Mouse (Mus musculus): ENCODE measurements at regions not wholly inside any gene's neighbourhood (a gene's known extent, or its start where the extent isn't known, plus 50 kb on each side); places are given as distances from the start of the nearest gene placed in this dataset.

GRCm38 (mm10) chr11:43370025-43370424 lies 56.0 kb downstream of the Pttg1 start:
- DNase-seq = no peak

GRCm38 (mm10) chr11:43368346-43368745 lies 57.7 kb downstream of the Pttg1 start:
- no peak for DNase-seq

DNA sequence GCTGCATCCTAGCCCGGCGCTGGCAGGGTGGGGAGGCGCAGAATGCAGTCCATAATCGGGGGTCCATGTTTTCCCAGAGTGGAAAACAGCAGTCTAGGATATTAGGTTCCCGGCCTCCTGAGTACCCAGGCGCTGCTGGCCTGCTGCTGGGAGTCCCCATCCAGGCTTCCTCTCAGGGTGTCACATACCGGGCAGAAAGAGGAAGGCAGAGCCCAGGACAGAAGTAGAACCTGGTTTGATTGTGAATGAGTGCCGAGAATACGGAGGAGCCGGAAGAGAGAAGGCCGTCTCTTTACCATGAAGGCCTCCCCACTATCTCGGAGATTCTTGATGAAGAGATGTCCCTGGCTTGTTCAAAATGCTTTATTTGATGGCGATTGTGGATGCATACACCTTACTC lies 64.2 kb downstream of the Pttg1 start:
- no peak for DNase-seq

DNA sequence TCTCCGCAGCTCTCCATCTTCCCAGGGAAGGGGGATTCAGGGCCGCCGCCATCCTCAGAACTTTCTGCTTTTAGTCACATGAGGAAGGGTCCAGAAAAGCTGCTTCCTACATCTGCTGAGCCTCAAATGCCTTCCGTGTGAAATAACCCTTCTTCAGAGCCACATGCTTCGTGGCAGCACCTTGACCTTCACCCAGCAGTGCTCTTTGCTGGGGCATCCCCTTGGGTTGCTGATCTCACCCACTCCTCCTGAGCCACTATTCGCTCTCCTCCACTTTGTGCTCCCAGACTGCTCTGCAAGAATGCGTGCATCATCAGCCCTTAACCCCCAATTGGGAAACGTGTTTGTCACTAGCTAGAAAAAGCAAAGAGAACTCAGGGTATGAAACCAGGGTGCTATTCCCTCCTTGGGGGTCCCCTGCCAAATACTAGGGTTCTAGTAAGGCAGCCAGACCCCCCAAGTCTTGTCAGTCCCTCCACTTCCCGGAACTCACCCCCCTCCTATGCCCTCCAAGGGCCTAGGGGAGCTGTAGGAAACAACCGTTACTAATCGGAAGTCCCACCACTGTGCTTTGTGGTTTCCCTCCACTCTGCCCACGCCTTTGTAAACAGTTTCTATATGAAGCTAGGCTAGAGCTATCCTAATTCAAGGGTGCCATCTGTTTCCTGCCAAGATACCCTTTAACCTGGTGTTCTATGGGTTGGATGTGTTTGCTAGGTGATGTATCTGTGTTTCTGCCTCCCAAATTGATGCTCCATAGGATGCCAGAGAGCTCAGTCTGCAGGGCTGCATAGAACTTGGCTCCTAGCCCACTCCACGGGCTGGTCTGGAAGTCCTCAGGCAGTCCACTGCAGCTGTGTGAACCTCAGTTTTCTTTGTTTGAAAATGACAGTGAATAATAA lies 67.4 kb downstream of the Pttg1 start:
- DNase-seq = peak; percentile 7

DNA sequence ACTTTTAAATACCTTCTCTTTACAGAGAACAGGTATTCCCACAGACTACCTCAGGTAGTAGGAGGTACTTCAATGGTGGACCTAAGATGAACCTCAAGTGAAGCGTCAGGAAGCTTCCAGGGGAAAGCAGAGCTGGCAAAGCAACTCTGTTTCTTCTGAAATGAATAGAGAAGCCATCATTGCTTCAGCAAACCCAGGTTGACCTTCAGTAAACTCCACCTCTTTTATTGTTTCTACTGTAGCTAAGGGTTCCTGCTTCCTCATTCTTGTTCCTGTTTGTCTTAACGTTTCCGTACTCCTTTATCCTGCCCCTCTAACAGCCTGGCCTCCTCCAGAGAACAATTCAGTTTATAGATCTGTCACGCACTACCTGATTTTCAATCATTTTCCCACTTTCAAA lies 72.4 kb downstream of the Pttg1 start:
- DNase-seq = no peak

GRCm38 (mm10) chr11:43353030-43353429 lies 73.0 kb downstream of the Pttg1 start:
- DNase-seq = peak; percentile 13

DNA sequence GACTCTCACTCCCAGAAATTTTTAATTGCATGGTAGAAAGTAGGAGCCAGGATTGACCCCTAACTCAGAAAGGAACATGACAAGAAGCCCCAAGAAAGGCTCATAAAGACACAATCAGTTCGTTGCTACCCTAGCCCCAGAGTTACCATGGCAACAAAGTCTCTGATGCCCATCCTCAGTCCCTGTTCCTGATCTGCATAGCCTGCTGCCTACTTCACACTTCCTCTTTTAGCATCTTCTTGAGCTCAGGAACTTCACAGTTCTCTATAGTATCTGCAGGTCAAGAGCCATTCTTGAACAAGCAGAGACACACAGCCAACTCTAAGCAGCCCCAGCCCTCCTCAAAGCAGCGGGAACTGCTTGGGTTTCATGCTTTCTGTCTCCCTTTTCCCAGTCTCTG lies 74.2 kb downstream of the Pttg1 start:
- no peak for DNase-seq

DNA sequence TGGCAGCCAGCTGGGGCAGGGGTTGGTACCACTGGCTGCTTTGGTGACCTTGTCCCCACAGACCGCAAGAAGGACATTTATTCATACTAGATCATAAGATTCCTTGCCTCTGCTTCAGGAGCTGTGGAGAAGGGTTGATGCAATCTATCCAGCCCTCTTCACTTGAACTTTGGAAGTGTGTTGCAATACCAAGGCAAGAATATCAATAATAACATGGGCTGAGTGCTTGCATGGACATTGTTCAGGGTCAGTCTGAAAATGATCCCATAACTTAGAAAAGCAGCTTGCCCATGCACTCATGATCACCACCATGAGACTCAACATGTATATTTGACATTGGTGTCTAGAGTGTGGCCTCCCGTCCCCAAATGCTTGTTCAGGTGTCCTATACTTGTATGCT lies 74.7 kb downstream of the Pttg1 start:
- DNase-seq = no peak

GRCm38 (mm10) chr11:43350242-43350641 lies 75.8 kb downstream of the Pttg1 start:
- DNase-seq = no peak

DNA sequence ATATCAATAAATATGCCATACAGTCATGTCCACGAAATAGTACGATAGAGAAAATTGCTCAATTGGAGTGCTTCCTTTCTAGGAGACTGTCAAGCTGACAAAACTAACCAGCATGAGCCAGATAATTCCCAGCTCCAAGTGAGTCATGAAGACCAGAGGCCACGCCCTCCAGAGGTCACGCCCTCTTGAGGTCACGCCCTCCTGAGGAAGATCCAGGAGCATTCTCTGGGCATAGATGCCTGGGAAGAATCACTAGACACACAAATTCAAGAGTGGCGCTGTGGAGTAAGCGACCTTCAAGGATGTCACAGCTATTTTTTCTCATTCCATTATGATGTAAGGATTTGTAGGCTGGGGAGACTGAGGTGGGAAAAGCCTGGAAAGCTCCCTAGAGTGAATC lies 76.5 kb downstream of the Pttg1 start:
- DNase-seq = peak; percentile 51

DNA sequence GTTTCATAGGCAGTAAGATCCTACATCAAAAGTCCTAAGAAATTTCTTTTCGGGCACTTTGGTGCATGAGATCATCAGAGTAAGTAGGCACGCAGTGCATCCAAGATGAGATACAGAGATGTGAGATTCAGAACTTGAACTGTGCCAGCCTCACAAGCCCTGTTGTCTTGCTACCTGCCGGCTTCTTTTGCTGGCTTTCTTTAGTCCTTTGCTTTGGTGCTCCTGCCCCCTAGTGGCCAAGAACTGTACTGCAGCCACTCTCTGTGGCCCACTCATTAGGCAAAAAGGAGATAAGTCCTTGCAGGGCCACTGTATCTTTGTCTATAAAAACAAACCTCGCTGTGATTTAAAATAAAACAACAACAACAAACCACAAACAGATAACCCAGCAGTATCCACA lies 77.5 kb downstream of the Pttg1 start:
- DNase-seq = peak; percentile 86

DNA sequence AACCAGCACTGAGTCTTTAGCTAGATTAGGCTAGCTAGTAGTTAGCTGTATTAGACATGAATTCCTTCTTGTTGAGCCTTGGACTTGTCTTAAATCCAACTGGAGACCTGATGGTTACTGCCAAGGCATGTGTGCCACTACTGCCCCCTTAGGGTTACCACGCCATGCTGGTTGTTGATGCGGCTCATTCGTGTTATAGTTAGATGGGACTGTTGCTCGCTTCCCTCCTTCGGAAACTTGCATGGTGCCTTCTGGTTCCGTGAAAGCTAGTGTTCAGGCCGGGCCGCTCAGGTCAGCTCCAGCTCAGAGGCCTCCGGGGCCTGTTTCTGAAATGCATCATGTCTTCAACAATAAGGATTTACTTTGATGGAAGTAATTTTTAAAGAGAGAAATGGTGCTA lies 79.6 kb downstream of the Pttg1 start:
- no peak for DNase-seq

DNA sequence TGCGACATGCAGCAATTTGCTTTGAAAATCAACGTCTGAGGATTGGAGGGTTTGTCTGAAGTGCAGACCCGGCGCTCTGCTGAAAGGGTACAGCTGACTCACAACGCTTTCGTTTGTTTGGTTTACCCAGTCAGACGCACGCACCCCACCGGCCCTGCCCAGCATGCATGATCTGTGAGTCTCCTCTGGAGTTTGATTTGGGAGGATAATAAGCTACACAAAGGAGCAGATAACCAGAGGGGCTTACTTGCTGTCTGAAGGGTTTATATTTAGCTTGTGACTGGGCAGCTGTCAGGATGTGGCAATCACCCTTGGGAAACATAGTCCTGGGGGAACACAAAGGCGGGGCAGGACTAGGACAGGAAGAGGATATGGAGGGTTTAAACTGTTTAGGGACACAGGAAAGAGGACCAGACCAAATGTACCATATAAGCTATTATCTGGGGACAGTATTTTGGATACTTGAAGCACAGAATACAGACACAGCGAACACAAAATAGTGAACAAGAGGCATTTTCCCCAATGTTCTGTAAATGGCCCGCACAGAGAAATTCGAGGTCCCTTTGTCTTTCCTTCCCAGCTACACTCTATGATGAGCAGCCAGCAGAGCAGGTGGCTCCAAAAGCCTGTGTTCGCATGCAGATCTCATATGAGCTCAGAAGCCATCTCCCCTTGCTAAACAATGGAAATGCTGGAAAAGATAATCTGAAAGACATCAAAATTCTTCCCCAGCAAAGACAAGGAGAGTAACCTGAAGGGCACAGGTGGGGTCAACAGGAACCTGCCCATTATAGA lies 81.1 kb downstream of the Pttg1 start:
- peak; percentile 10 for DNase-seq

DNA sequence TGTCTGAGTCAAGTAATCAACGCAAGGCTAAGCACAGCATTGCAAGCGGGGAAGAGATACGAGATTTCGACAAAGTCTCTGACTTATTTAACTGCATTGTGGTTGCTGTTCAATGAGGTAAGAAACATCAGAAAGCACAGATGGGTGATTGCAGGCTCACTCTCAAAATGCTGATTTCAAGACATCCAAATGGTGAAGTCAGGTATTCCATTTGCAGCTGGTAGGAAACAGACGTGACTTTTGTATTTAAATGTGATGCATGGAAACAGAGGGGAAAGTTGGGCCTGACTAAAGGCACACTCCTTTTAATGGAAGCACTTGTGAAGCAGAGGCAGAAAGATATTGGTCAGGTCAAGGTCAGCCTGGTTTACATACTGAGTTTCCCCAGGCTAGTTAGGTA lies 82.5 kb downstream of the Pttg1 start:
- DNase-seq = no peak

GRCm38 (mm10) chr11:43338377-43338993 lies 87.6 kb downstream of the Pttg1 start:
- no peak for DNase-seq

DNA sequence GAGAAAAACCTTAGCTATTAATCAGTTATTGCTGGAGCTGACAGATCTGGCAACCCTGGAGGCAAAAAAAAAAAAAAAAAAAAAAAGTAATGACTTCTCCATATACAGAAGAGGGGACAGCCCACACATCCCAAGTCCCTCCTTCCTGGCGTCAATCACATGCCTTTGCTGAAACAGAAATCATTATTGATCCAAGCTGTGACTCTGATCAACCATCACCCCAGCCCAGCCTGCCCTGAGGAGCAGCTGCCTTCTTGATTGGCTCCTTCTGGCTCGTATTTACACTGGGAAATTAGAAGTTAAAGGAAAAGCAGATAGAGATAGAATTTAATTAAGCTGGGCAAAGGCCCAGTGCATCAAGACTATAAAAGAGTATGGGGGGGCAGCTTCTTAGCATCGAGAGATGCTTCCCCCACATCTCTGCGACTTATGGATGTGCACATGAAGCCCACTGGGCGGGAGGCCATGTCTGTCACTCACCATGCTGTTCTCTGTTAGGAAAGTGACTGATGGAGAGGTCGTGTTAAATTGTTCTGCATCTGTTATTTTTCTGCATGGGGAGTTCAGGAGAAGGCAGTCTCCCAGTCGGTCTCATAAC lies 90.3 kb downstream of the Pttg1 start:
- no peak for DNase-seq

DNA sequence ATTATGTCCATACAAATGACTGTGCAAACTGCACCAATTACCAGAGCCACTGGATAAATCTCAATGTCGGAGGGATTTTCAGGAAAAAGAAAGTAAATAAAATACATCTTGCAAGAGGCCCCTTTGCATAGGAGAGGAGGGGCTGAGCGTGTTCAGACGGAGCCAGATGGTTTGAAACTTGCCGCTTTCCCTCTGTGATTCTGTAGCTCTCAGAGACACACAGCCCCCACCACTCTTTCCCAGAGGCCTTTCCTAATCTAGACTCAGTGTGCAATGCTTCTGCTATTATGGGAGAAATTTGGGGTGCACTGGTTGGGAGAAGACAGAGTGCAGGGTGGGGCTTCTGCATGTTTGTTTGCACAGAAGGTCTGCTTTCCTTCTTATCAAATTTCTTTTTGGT lies 92.5 kb downstream of the Pttg1 start:
- no peak for DNase-seq

- no peak for DNase-seq
Observed at GRCm38 (mm10) chr11:43313996-43314395, 112.1 kb downstream of the Pttg1 start.
